Mouse (Mus musculus) adrenal gland, adult 2 months (tissue): Measurements from ENCODE around the gene Stmn1. TPM values are rescaled to one million over a fixed set of nuclear protein-coding genes. Genes with fewer than 3 reads are reported as not detected.
"Not testable (repeated sequence)": the region's sequence is repeated elsewhere in the genome, so short reads cannot be mapped to it uniquely, and the experiment has no call there.

Source experiments
- DNase-seq: peaks from one replicate; pipeline ENCODE4 v3.0.0; 2021
- polyA plus RNA-seq: library from polyadenylated mRNA; depleted of rRNA; stranded (reverse); fragments of >200 nt; gene quantifications from 2 replicates; pipeline ENCODE4 v1.2.3, GENCODE M21; 2012
- total RNA-seq, 2 experiments: library from RNA; stranded (reverse); gene quantifications; 2 replicates each; pipeline ENCODE4 v1.2.3; 2021

The Stmn1 gene
- total and polyA plus RNA-seq, 3 experiments = 2.4 to 31.8 (median 28.7) TPM

GRCm38 (mm10) chr4:134484231-134484630 lies 16.1 kb downstream of the Stmn1 start:
- no peak for DNase-seq

- no peak for DNase-seq
These were observed 17.2 kb downstream of the Stmn1 start for GRCm38 (mm10) chr4:134485151-134485900.

GRCm38 (mm10) chr4:134488211-134488610 lies 20.1 kb downstream of the Stmn1 start:
- DNase-seq = no peak

- no peak for DNase-seq
These were observed 22.0 kb downstream of the Stmn1 start for GRCm38 (mm10) chr4:134489986-134490665.

GRCm38 (mm10) chr4:134491716-134492115 lies 23.6 kb downstream of the Stmn1 start:
- DNase-seq = no peak

- DNase-seq = not testable (repeated sequence)
These were observed 26.0 kb downstream of the Stmn1 start for GRCm38 (mm10) chr4:134494161-134494560.

GRCm38 (mm10) chr4:134494780-134495545 lies 26.8 kb downstream of the Stmn1 start:
- peak; percentile 79 for DNase-seq

- DNase-seq = no peak
These were observed 27.4 kb downstream of the Stmn1 start for GRCm38 (mm10) chr4:134495546-134495923.

GRCm38 (mm10) chr4:134496595-134497210 lies 28.6 kb downstream of the Stmn1 start, which contains the start of gene Paqr7:
TSS of gene Paqr7 (plus strand) at chr4:134496697.
- peak; percentile 93 for DNase-seq

GRCm38 (mm10) chr4:134497223-134497622 lies 29.1 kb downstream of the Stmn1 start:
- no peak for DNase-seq

GRCm38 (mm10) chr4:134497986-134498731 lies 30.0 kb downstream of the Stmn1 start:
- DNase-seq = peak; percentile 73

- peak; percentile 58 for DNase-seq
These were observed 30.9 kb downstream of the Stmn1 start for GRCm38 (mm10) chr4:134498983-134499382.

GRCm38 (mm10) chr4:134501095-134501494 lies 33.0 kb downstream of the Stmn1 start:
- no peak for DNase-seq

- DNase-seq = no peak
These were observed 35.7 kb downstream of the Stmn1 start for GRCm38 (mm10) chr4:134503686-134504357.

GRCm38 (mm10) chr4:134505303-134505789 lies 37.2 kb downstream of the Stmn1 start:
- DNase-seq = no peak

- DNase-seq = no peak
These were observed 38.0 kb downstream of the Stmn1 start for GRCm38 (mm10) chr4:134505966-134506594.

GRCm38 (mm10) chr4:134506713-134507112 lies 38.6 kb downstream of the Stmn1 start:
- DNase-seq = no peak

GRCm38 (mm10) chr4:134510396-134510795 lies 42.3 kb downstream of the Stmn1 start:
- DNase-seq = no peak

GRCm38 (mm10) chr4:134510845-134511411 lies 42.8 kb downstream of the Stmn1 start, which contains the start of gene Aunip:
TSS of gene Aunip (plus strand) at chr4:134510999.
- peak; percentile 93 for DNase-seq

GRCm38 (mm10) chr4:134511730-134512129 lies 43.6 kb downstream of the Stmn1 start:
- DNase-seq = no peak
